Comparison of ENCODE assay signal across 16 mouse cellular contexts in the genomic region with DNA sequence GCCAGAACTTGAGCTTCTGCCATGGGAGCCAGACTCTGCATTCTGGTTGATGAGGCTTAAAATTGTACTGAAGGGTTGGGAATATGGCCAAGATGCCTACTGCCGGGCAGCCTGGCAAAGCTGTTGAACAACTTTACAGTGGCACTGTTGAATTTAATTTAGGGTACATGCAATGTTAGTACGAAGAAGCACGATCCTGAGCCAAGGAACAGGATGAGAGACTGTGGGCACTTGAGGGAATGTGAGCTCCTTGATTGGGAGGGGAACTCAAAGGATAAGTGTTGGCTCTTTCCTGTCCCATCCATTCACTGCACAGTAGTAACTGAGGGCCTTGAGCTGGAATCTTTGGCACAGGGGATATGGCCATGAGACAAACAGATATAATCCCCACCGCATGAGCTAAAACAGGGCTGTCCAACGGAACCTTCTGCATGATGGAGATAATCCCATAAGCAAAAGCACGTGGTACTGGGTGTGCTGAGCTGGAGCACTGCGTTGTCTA. TPM values are rescaled to one million over a fixed set of nuclear protein-coding genes. Genes with fewer than 3 reads are reported as not detected.
DNase-seq lines count a peak whose midpoint lies in the region; ATAC-seq and TF ChIP-seq lines count a peak whose summit lies in the region.
"Had no signal": no experiment of that assay in that cellular context is flagged by ENCODE, and none has a peak within 500 bp of the region (broad histone marks: within the 10 kb centered on the region; RNA-seq: fewer than 3 reads in every experiment).

No protein-coding gene starts in this region.

- H3K4me3 ChIP-seq in forebrain, embryonic 13.5 days, result no peak overlapping the region
- H3K4me3 ChIP-seq in forebrain, embryonic 12.5 days (replicated peaks), result no peak overlapping the region
- H3K4me3 ChIP-seq in MEL (ENCODE audit: control insufficient read depth in 1 of 2, insufficient read depth in 1 of 2, low read depth in 2 of 2, low read length in 2 of 2), result no peak overlapping the region
- no peak overlapping the region for H3K4me3 ChIP-seq in thymus, adult 2 months (ENCODE audit: control insufficient read depth, insufficient read depth, low read length)
- H3K4me3 ChIP-seq: embryonic facial prominence, embryonic 12.5 days; heart, embryonic 15.5 days; lung, embryonic 15.5 days had no signal

- TF ChIP-seq EP300 in MEL (IDR thresholded peaks at IDR 0.05; ENCODE audit: low read depth in 1 of 2, low read length in 2 of 2), result peak; percentile 65 to 86

- intact Hi-C loops in left cerebral cortex, postnatal 25 days (cut with DNase I), result no loop called here

- ATAC-seq in forebrain, embryonic 13.5 days, result peak; percentile 24; the same call in 1 of the 2 replicates
- no peak for ATAC-seq in forebrain, embryonic 12.5 days (ENCODE audit: low FRiP score)

- no peaks in the 10 kb centered on the region for H3K36me3 ChIP-seq in forebrain, embryonic 13.5 days (ENCODE audit: poor library complexity, severe bottlenecking)
- no peaks in the 10 kb centered on the region for H3K36me3 ChIP-seq in forebrain, embryonic 12.5 days (replicated peaks)
- peaks cover 0 to 25% of the 10 kb centered on the region in 2 experiments; a peak in 2 of 4 replicates for H3K36me3 ChIP-seq in MEL (ENCODE audit: control insufficient read depth in 1 of 2, insufficient read depth in 2 of 2, low read length in 2 of 2)
- no peaks in the 10 kb centered on the region for H3K36me3 ChIP-seq in thymus, adult 2 months (ENCODE audit: control insufficient read depth, insufficient read depth, low read length)
- H3K36me3 ChIP-seq: embryonic facial prominence, embryonic 12.5 days; heart, embryonic 15.5 days; lung, embryonic 15.5 days had no signal

- TF ChIP-seq POLR2A in MEL (IDR thresholded peaks at IDR 0.05; ENCODE audit: control insufficient read depth in 1 of 2, insufficient read depth in 1 of 2, low read depth in 1 of 2, low read length in 2 of 2, poor library complexity in 1 of 2), result no peak
- TF ChIP-seq POLR2A in thymus, adult 2 months (IDR thresholded peaks at IDR 0.05; ENCODE audit: control insufficient read depth, extremely low read depth, insufficient read depth, low read length, poor library complexity), result no peak

- H3K27me3 ChIP-seq in forebrain, embryonic 13.5 days, result no peaks in the 10 kb centered on the region
- no peaks in the 10 kb centered on the region for H3K27me3 ChIP-seq in forebrain, embryonic 12.5 days
- no peaks in the 10 kb centered on the region for H3K27me3 ChIP-seq in MEL (ENCODE audit: control insufficient read depth in 1 of 2, insufficient read depth in 2 of 2, low read length in 2 of 2)
- no peaks in the 10 kb centered on the region for H3K27me3 ChIP-seq in thymus, adult 2 months (ENCODE audit: control insufficient read depth, insufficient read depth, low read length)
- H3K27me3 ChIP-seq: embryonic facial prominence, embryonic 12.5 days; lung, embryonic 15.5 days had no signal

- no peaks in the 10 kb centered on the region for H3K4me1 ChIP-seq in forebrain, embryonic 13.5 days
- no peaks in the 10 kb centered on the region for H3K4me1 ChIP-seq in forebrain, embryonic 12.5 days
- peaks cover 13 to 46% of the 10 kb centered on the region in 2 experiments for H3K4me1 ChIP-seq in MEL (ENCODE audit: control insufficient read depth in 1 of 2, insufficient read depth in 2 of 2, low read length in 2 of 2)
- H3K4me1 ChIP-seq in thymus, adult 2 months (replicated peaks; ENCODE audit: control insufficient read depth, insufficient read depth, low read length), result no peaks in the 10 kb centered on the region
- H3K4me1 ChIP-seq: embryonic facial prominence, embryonic 12.5 days; heart, embryonic 15.5 days had no signal

- DNase-seq in left cerebral cortex, postnatal 25 days (ENCODE audit: low spot score in 2 of 2), result peak; percentile 21 to 74
- DNase-seq in left cerebral cortex, adult 18-20 months (ENCODE audit: low spot score in 2 of 2), result no peak
- DNase-seq in MEL (ENCODE audit: low read depth, low spot score), result peak; percentile 65
- DNase-seq in layer of hippocampus, adult 9-11 months, result peak; percentile 55
- DNase-seq in thymus, adult 2 months, result no peak
- no peak for DNase-seq in thymus, adult 18-20 months
- DNase-seq: adrenal gland, adult 8-10 months; B cell, adult 2 months; cerebellum, adult 11-12 months; gastrocnemius, postnatal 10 days; kidney, adult 11 months had no signal

- no peak for TF ChIP-seq RAD21 in MEL (IDR thresholded peaks at IDR 0.05; ENCODE audit: low read depth, low read length)

- no peak overlapping the region for H3K27ac ChIP-seq in forebrain, embryonic 13.5 days
- no peak overlapping the region for H3K27ac ChIP-seq in forebrain, embryonic 12.5 days
- H3K27ac ChIP-seq in MEL (ENCODE audit: control insufficient read depth, low read depth, low read length), result no peak overlapping the region
- no peak overlapping the region for H3K27ac ChIP-seq in thymus, adult 2 months (ENCODE audit: control insufficient read depth, insufficient read depth, low read length)
- H3K27ac ChIP-seq: embryonic facial prominence, embryonic 12.5 days; heart, embryonic 15.5 days; lung, embryonic 15.5 days had no signal

- no peaks in the 10 kb centered on the region for H3K9me3 ChIP-seq in forebrain, embryonic 13.5 days (replicated peaks)
- H3K9me3 ChIP-seq in forebrain, embryonic 12.5 days, result no peaks in the 10 kb centered on the region
- no peaks in the 10 kb centered on the region for H3K9me3 ChIP-seq in MEL (replicated peaks; ENCODE audit: insufficient read depth, low read length)
- H3K9me3 ChIP-seq: embryonic facial prominence, embryonic 12.5 days; heart, embryonic 15.5 days; lung, embryonic 15.5 days had no signal

- no peak overlapping the region for H3K9ac ChIP-seq in forebrain, embryonic 13.5 days
- H3K9ac ChIP-seq in forebrain, embryonic 12.5 days, result no peak overlapping the region
- H3K9ac ChIP-seq in MEL (ENCODE audit: control insufficient read depth, low read depth, low read length, poor library complexity, severe bottlenecking), result no peak overlapping the region
- H3K9ac ChIP-seq: embryonic facial prominence, embryonic 12.5 days; heart, embryonic 15.5 days; lung, embryonic 15.5 days had no signal

- no peak for TF ChIP-seq CTCF in MEL (IDR thresholded peaks at IDR 0.05 in 2 of 3, conservative IDR thresholded peaks at IDR 0.05 in 1 of 3; ENCODE audit: control insufficient read depth in 1 of 3, insufficient read depth in 1 of 3, low read depth in 2 of 3, low read length in 3 of 3, poor library complexity in 1 of 3, severe bottlenecking in 1 of 3)
- TF ChIP-seq CTCF in thymus, adult 2 months (IDR thresholded peaks at IDR 0.05; ENCODE audit: borderline replicate concordance, control insufficient read depth, extremely low read depth, insufficient read depth, low read length, poor library complexity), result no peak

- 80% methylated on average over 7 of the region's 7 CpGs for WGBS in forebrain, embryonic 13.5 days
- 84% methylated on average over 7 of the region's 7 CpGs for WGBS in forebrain, embryonic 12.5 days
- 90% methylated on average over 7 of the region's 7 CpGs for WGBS in thymus, adult 2 months

- no peak overlapping the region for H3K4me2 ChIP-seq in forebrain, embryonic 13.5 days
- no peak overlapping the region for H3K4me2 ChIP-seq in forebrain, embryonic 12.5 days
- H3K4me2 ChIP-seq: embryonic facial prominence, embryonic 12.5 days; heart, embryonic 15.5 days; lung, embryonic 15.5 days had no signal

- H3K79me2 ChIP-seq in MEL (ENCODE audit: control insufficient read depth, insufficient read depth, low read length, poor library complexity), result no peaks in the 10 kb centered on the region

RNA-seq across cellular contexts. Expression of gene Rabggta, which starts 8.5 kb away (rescaled TPM):
- 33.5 and 37.8 TPM in 2 replicates for polyA plus RNA-seq in forebrain, embryonic 13.5 days (2015; fragmentation: Nextera tagmentation; extraction: Ambion mirVana)
- polyA plus RNA-seq in forebrain, embryonic 12.5 days (2016; fragmentation: Nextera tagmentation; extraction: Ambion mirVana), result 32.1 and 34.0 TPM in 2 replicates
- 10 to 100 TPM; 45.6 to 45.8 TPM for total RNA-seq in left cerebral cortex, postnatal 25 days (2021)
- 10 to 100 TPM; 47.1 to 51.2 TPM for total RNA-seq in left cerebral cortex, adult 18-20 months (2021)
- total RNA-seq in MEL (2012; rRNA removed), result 21.8 and 22.8 TPM in 2 replicates
- 10 to 100 TPM in 1 of 2 experiments, not detected in 1; 32.0 TPM for polyA plus RNA-seq in MEL (2012; ENCODE audit: insufficient read depth in 1 of 2, insufficient read length in 2 of 2, low read depth in 1 of 2, low replicate concordance in 2 of 2, missing spikeins in 1 of 2)
- polyA plus RNA-seq in thymus, adult 2 months (2012; rRNA removed), result 80.5 and 84.9 TPM in 2 replicates

RNA-seq across cellular contexts. Expression of gene Dhrs1, which starts 14.9 kb away (rescaled TPM):
- polyA plus RNA-seq in forebrain, embryonic 13.5 days (2015; fragmentation: Nextera tagmentation; extraction: Ambion mirVana), result 77.1 and 78.8 TPM in 2 replicates
- 68.8 and 74.1 TPM in 2 replicates for polyA plus RNA-seq in forebrain, embryonic 12.5 days (2016; fragmentation: Nextera tagmentation; extraction: Ambion mirVana)
- 10 to 100 TPM; 79.2 to 88.7 TPM for total RNA-seq in left cerebral cortex, postnatal 25 days (2021)
- 10 to 100 TPM; 86.9 to 88.7 TPM for total RNA-seq in left cerebral cortex, adult 18-20 months (2021)
- total RNA-seq in MEL (2012; rRNA removed), result 20.0 and 21.7 TPM in 2 replicates
- polyA plus RNA-seq in MEL (2012; ENCODE audit: insufficient read depth in 1 of 2, insufficient read length in 2 of 2, low read depth in 1 of 2, low replicate concordance in 2 of 2, missing spikeins in 1 of 2), result 10 to 100 TPM in 1 of 2 experiments, not detected in 1; 48.8 TPM
- 78.9 and 93.5 TPM in 2 replicates for polyA plus RNA-seq in thymus, adult 2 months (2012; rRNA removed)

RNA-seq across cellular contexts. Expression of gene Nop9, which starts 14.9 kb away (rescaled TPM):
- 44.4 and 46.4 TPM in 2 replicates for polyA plus RNA-seq in forebrain, embryonic 13.5 days (2015; fragmentation: Nextera tagmentation; extraction: Ambion mirVana)
- 47.9 and 52.0 TPM in 2 replicates for polyA plus RNA-seq in forebrain, embryonic 12.5 days (2016; fragmentation: Nextera tagmentation; extraction: Ambion mirVana)
- 10 to 100 TPM; 12.7 to 14.0 TPM for total RNA-seq in left cerebral cortex, postnatal 25 days (2021)
- 10 to 100 TPM; 10.7 to 11.6 TPM for total RNA-seq in left cerebral cortex, adult 18-20 months (2021)
- 46.1 and 47.8 TPM in 2 replicates for total RNA-seq in MEL (2012; rRNA removed)
- 100 to 1,000 TPM in 1 of 2 experiments, not detected in 1; 112 TPM for polyA plus RNA-seq in MEL (2012; ENCODE audit: insufficient read depth in 1 of 2, insufficient read length in 2 of 2, low read depth in 1 of 2, low replicate concordance in 2 of 2, missing spikeins in 1 of 2)
- 41.5 and 43.6 TPM in 2 replicates for polyA plus RNA-seq in thymus, adult 2 months (2012; rRNA removed)

RNA-seq across cellular contexts. Expression of gene Tgm1, which starts 16.9 kb away (rescaled TPM):
- polyA plus RNA-seq in forebrain, embryonic 13.5 days (2015; fragmentation: Nextera tagmentation; extraction: Ambion mirVana), result 0.13 and 0.21 TPM in 2 replicates
- 0.55 and 0.58 TPM in 2 replicates for polyA plus RNA-seq in forebrain, embryonic 12.5 days (2016; fragmentation: Nextera tagmentation; extraction: Ambion mirVana)
- total RNA-seq in left cerebral cortex, postnatal 25 days (2021), result not detected
- not detected for total RNA-seq in left cerebral cortex, adult 18-20 months (2021)
- 5.8 and 6.2 TPM in 2 replicates for total RNA-seq in MEL (2012; rRNA removed)
- polyA plus RNA-seq in MEL (2012; ENCODE audit: insufficient read depth in 1 of 2, insufficient read length in 2 of 2, low read depth in 1 of 2, low replicate concordance in 2 of 2, missing spikeins in 1 of 2), result 10 to 100 TPM in 1 of 2 experiments, not detected in 1; 11.4 TPM
- polyA plus RNA-seq in thymus, adult 2 months (2012; rRNA removed), result 7.2 and 8.2 TPM in 2 replicates

RNA-seq across cellular contexts. Expression of gene Cideb, which starts 27.7 kb away (rescaled TPM):
- 0.20 and 0.23 TPM in 2 replicates for polyA plus RNA-seq in forebrain, embryonic 13.5 days (2015; fragmentation: Nextera tagmentation; extraction: Ambion mirVana)
- 0.40 TPM in 1 of 2 replicates, not detected in the other for polyA plus RNA-seq in forebrain, embryonic 12.5 days (2016; fragmentation: Nextera tagmentation; extraction: Ambion mirVana)
- 1 to 10 TPM; 1.6 to 2.3 TPM for total RNA-seq in left cerebral cortex, postnatal 25 days (2021)
- total RNA-seq in left cerebral cortex, adult 18-20 months (2021), result 1 to 10 TPM; 2.3 to 2.4 TPM
- total RNA-seq in MEL (2012; rRNA removed), result 1.7 and 2.4 TPM in 2 replicates
- under 1 TPM in 1 of 2 experiments, not detected in 1; 0.53 TPM for polyA plus RNA-seq in MEL (2012; ENCODE audit: insufficient read depth in 1 of 2, insufficient read length in 2 of 2, low read depth in 1 of 2, low replicate concordance in 2 of 2, missing spikeins in 1 of 2)
- 1.8 and 2.7 TPM in 2 replicates for polyA plus RNA-seq in thymus, adult 2 months (2012; rRNA removed)
- total RNA-seq: gastrocnemius, postnatal 10 days had no signal

Comparison
In these comparisons a context has a peak if more than half of its experiments do, and no peak if none do; other contexts are left out.
1. DNase-seq: peak in left cerebral cortex, postnatal 25 days (2 of 2), MEL (single experiment) and layer of hippocampus, adult 9-11 months (single experiment); none in left cerebral cortex, adult 18-20 months (0 of 2), thymus, adult 2 months (single experiment) and thymus, adult 18-20 months (0 of 2).